Mouse (Mus musculus) left cerebral cortex, postnatal 36 days (tissue): ENCODE data around the gene Stk11. TPM values are rescaled to one million over a fixed set of nuclear protein-coding genes. Genes with fewer than 3 reads are reported as not detected.

Source experiments
- DNase-seq, 2 experiments: peaks; one replicate each; pipeline ENCODE4 v3.0.0; 2021 to 2022; ENCODE audit warnings: low spot score in 2 of 2, mixed read lengths in 1 of 2
- intact Hi-C: fragments of 180-260 bp; cut with DNase I; formaldehyde crosslinking; loops from one replicate; pipeline ENCODE4 v1.15.1; 2025
- total RNA-seq, 2 experiments: library from RNA; stranded (reverse); gene quantifications; 2 replicates each; pipeline ENCODE4 v1.2.3; 2021

Stk11 gene
- total RNA-seq, 2 experiments from 2014 or later: 94.4 to 100 TPM

DNA sequence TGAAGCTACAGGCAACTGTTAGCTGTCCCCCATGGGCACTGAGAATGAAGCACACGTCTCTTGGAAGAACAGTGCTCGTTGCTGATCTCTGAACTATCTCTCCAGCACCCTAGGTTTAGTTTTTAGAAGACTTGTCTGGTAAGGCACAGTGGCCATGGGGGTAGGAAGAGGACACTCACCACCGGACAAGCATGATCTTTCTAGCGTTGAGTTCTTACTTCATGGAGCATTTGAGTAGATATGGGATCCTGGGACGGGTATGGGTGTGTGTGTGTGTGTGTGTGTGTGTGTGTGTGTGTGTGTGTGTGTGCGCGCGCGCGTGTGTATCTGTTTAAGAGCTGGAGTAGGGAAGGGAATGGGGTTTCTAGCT, 25.0 kb downstream of the Stk11 start, which contains the start of gene Cbarp:
TSS of gene Cbarp (minus strand) at position 170 of the 370 bp plus-strand sequence.
- DNase-seq: no peak
- intact Hi-C loops: no loop called here

- intact Hi-C loops: no loop called here
Measured at GRCm38 (mm10) chr10:80141243-80141642, 25.6 kb downstream of the Stk11 start.

GRCm38 (mm10) chr10:80141786-80142529, 26.4 kb downstream of the Stk11 start:
- intact Hi-C loops: loop anchor here (1.0 kb wide), 1 partner anchor 158 kb away; the partner anchor contains the start of gene Tmem259
- peak; percentile 91 to 94 for DNase-seq

More at GRCm38 (mm10) chr10:80141243-80141642, 25.6 kb downstream of the Stk11 start:
- peak; percentile 98 to 99 for DNase-seq

DNA sequence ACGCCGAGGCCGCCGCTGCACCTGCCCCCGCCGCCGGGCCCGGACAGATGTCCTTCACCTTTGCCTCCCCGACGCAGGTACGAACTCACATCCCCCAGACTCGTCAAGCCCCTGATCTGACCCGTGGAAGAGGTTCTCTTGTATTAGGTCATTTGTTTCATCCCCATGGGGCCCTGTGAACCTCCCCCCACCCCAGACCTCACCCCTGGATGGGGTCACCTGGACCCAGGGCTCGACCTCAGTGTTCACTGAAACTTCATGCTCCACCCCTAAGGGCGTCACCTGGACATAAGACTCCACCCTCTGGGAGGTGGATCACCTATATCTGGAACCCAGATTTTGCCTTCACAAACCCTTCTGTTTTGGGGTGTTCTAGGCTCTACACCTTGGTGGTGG, 26.9 kb downstream of the Stk11 start:
- intact Hi-C loops: loop anchor here (1.0 kb wide), 1 partner anchor 158 kb away; the partner anchor contains the start of gene Tmem259
- no peak for DNase-seq

- DNase-seq: no peak
- intact Hi-C loops: no loop called here
Measured at GRCm38 (mm10) chr10:80143664-80144063, 28.1 kb downstream of the Stk11 start.

GRCm38 (mm10) chr10:80144159-80144558, 28.6 kb downstream of the Stk11 start:
- intact Hi-C loops: no loop called here
- no peak for DNase-seq

GRCm38 (mm10) chr10:80144864-80145838, 29.5 kb downstream of the Stk11 start:
- intact Hi-C loops: no loop called here
- peak; percentile 74 to 79 for DNase-seq

DNA sequence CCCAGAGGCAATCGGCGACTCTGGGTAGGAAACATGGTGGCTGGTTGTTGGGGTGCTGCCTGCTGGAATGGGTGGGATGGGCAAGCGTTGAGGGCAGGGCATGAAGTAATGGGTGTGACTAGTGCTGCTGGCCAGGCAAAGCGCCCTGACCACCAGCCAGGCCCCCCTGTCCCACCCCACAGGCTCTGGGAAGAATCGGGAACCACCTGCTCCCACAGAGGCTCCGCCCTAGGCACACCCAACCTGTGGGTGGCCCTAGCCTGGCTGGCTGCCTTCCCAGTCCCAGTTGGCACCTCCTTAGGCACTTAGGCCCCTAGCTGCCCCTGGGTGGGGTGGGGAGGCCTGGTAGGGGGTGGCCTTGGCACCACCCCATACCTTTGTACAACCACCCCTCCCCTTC, 30.3 kb downstream of the Stk11 start:
- DNase-seq: no peak
- intact Hi-C loops: no loop called here

DNA sequence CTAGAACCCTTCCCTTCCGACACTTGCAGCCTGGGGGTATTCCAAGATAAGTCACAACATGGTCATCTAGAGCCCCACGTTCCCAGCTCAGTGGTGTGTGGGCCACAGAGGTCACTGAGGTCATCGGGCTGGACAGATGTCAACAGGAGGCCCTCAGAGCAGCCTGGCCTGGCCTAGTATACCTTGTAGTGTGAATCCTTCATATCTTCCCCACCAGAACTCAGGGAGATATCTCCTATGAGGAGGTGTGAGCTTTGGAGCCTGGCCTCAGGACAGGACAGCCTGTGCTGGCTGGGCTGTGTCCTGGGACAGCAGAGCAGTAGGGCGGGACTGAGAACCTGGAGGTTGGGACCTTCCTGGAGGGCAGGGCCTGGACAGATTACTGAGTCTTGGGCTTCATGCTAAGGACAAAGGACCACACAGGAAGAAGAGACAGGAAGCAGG, 31.0 kb downstream of the Stk11 start:
- DNase-seq: no peak
- intact Hi-C loops: no loop called here

- intact Hi-C loops: no loop called here
Measured at GRCm38 (mm10) chr10:80147146-80147718, 31.6 kb downstream of the Stk11 start.

GRCm38 (mm10) chr10:80147719-80148601, 32.4 kb downstream of the Stk11 start, which contains the start of gene Midn:
TSS of gene Midn (plus strand) at chr10:80148272.
- intact Hi-C loops: loop anchor here (1.0 kb wide), 1 partner anchor 17 kb away; the partner anchor contains the start of gene Cirbp
- DNase-seq: peak; percentile 74 to 76

More at GRCm38 (mm10) chr10:80147146-80147718, 31.6 kb downstream of the Stk11 start:
- DNase-seq: no peak

DNA sequence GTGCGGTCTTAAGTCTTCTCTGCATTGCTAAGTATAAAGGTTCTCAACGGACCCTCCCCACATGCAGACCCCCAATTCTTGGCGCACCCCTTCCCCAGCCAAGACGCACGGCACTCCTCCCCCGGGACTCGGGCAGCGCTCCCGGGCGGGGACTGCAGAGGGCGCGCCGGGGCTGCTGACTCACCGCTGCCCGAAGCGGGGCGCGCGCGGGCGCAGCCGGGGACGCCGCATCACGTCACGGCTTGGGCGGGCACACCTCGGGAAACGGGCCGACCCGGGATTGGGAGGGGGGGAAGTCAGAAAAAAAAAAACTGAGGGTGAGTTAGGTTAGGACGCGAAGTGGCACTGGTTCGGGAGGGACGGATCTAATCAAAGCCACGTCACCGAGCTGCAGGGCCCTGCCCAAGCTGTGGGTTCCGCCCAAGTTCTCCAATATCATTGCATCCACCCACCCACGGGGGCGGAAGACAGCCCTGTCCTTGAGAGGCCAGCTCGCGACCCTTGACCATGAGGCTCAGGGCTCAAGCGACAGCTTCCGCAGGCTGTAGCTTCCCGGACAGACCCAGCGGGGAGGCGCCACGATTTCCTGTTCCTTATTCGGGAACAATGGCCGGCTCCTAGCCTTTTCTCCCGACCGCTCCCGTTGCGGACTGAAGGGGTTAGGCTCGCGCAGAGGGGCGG, 33.1 kb downstream of the Stk11 start:
- DNase-seq: peak; percentile 93 to 96
- intact Hi-C loops: loop anchor here (1.0 kb wide), 2 partner anchors 9 to 17 kb away; partner anchors contain the start of gene Cirbp

DNA sequence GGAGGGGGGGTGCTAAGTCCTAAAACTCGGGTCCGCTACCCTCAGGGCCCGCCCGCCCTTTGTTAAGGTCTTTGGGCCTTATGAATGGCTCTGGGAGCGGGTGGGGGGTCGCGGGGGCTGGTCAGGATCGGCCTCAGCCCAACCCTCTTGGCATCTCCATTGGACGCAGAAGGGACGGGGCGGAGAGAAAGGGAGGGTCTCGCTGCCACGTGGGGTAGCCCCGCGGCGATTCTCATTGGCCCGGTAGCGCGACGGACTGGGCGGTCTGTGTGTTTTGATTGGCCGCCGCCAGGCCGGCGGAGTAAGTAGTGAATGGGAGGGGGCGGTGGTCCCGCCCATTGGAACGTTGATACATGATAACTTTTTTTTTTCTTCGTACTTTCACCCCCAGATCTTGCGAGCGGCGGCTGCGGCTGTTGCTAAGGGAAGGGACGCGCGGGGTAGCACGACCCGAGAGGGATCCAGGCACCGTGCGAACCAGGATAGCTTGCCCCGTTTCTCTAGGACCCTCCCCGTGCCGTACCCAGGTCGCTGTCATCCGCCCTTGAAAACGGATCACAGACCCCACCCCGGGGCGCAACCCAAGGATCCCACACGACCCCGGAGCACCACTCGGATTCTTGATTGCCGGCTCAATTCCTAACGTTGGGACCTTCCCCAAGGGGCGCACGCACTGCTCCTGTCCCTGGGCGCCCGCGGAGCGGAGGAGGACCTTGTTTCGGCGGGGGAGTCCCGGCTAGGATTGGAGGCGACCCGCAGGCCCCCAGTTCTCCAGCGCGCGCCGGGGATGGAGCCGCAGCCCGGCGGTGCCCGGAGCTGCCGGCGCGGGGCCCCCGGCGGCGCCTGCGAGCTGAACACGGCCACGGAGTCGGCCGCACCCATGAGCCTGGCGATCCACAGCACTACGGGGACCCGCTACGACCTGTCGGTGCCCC, 34.0 kb downstream of the Stk11 start:
- intact Hi-C loops: loop anchor here (1.0 kb wide), 1 partner anchor 8 kb away; no protein-coding TSS in a partner anchor
- peak; percentile 97 to 99 for DNase-seq

- no peak for DNase-seq
- intact Hi-C loops: no loop called here
Measured at GRCm38 (mm10) chr10:80150226-80151210, 34.9 kb downstream of the Stk11 start.

GRCm38 (mm10) chr10:80151211-80152034, 35.8 kb downstream of the Stk11 start:
- peak; percentile 71 for DNase-seq
- intact Hi-C loops: no loop called here
